In the genomic region with DNA sequence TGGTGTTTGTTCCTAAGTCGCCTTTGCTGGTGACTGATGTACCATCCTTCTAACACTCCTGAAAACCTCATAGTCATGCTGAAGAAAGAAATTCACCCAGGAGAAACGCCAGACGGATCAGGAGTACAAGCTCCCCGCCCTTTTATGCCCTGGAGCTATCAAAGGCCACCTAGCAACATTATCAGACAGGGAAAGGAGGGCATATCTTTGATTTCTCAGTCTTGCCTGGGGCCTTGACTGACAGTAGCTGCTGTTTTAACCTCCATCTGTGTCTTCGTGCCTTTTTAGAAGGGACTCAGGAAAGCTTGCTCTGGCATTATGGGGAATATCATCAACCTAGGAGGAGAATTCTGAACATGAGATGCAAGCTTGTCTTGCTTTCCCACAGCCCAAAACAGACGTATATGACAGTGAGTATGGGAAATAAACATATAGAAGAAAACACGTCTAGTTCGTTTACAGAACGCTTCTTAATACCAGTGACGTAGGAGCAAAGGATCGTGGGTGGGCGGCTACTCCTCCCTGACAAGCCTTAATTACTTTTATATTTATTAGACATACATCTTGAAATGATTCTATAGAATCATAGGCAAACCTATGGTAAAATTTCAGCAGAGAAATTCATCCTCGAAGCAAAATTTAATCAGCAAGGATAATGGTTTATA, we compare ENCODE assay signal across 8 mouse cellular contexts. TPM values are rescaled to one million over a fixed set of nuclear protein-coding genes. Genes with fewer than 3 reads are reported as not detected.
DNase-seq lines count a peak whose midpoint lies in the region; ATAC-seq and TF ChIP-seq lines count a peak whose summit lies in the region.

No protein-coding gene starts in this region.

- H3K36me3 ChIP-seq in G1E (replicated peaks), result no peaks in the 10 kb centered on the region
- no peaks in the 10 kb centered on the region for H3K36me3 ChIP-seq in hindbrain, embryonic 13.5 days
- no peaks in the 10 kb centered on the region for H3K36me3 ChIP-seq in midbrain, embryonic 11.5 days (ENCODE audit: control insufficient read depth, insufficient read depth, low read length)

- peak overlapping the region; percentile 68 for H3K27ac ChIP-seq in hindbrain, embryonic 13.5 days
- H3K27ac ChIP-seq in midbrain, embryonic 11.5 days (ENCODE audit: low read depth, low read length), result no peak overlapping the region
- no peak overlapping the region for H3K27ac ChIP-seq in layer of hippocampus, adult 2 months

- WGBS in hindbrain, embryonic 13.5 days, result 30% methylated on average over 13 of the region's 13 CpGs
- 52% methylated on average over 13 of the region's 13 CpGs for WGBS in midbrain, embryonic 11.5 days

- TF ChIP-seq CTCF in G1E (IDR thresholded peaks at IDR 0.05; ENCODE audit: low read depth, low read length), result no peak
- TF ChIP-seq CTCF in layer of hippocampus, adult 2 months (conservative IDR thresholded peaks at IDR 0.05), result no peak

- no peak overlapping the region for H3K4me2 ChIP-seq in hindbrain, embryonic 13.5 days
- H3K4me2 ChIP-seq in midbrain, embryonic 11.5 days, result no peak overlapping the region

- no peaks in the 10 kb centered on the region for H3K9me3 ChIP-seq in G1E (replicated peaks)
- H3K9me3 ChIP-seq in hindbrain, embryonic 13.5 days, result no peaks in the 10 kb centered on the region
- H3K9me3 ChIP-seq in midbrain, embryonic 11.5 days (ENCODE audit: control insufficient read depth, low read length), result no peaks in the 10 kb centered on the region

- H3K4me3 ChIP-seq in G1E (ENCODE audit: low read depth, low read length), result no peak overlapping the region
- no peak overlapping the region for H3K4me3 ChIP-seq in hindbrain, embryonic 13.5 days
- H3K4me3 ChIP-seq in midbrain, embryonic 11.5 days (ENCODE audit: low read depth, low read length), result no peak overlapping the region
- H3K4me3 ChIP-seq in layer of hippocampus, adult 2 months, result no peak overlapping the region

- peaks cover 49% of the 10 kb centered on the region for H3K4me1 ChIP-seq in G1E (ENCODE audit: insufficient read depth, low read depth, low read length)
- H3K4me1 ChIP-seq in hindbrain, embryonic 13.5 days (replicated peaks), result peaks cover 50% of the 10 kb centered on the region
- peaks cover 42% of the 10 kb centered on the region for H3K4me1 ChIP-seq in midbrain, embryonic 11.5 days (ENCODE audit: control insufficient read depth, insufficient read depth, low read length)

- peak; percentile 26 for DNase-seq in G1E (ENCODE audit: low spot score)
- DNase-seq in ZHBTc4 (ENCODE audit: low read depth, low spot score), result peak; percentile 28
- DNase-seq in midbrain, embryonic 11.5 days (ENCODE audit: low spot score, missing footprints), result no peak
- no peak for DNase-seq in cerebellum, adult 9-10 months
- DNase-seq in layer of hippocampus, adult 2 months (ENCODE audit: low spot score in 2 of 2), result no peak
- DNase-seq in cerebellum, postnatal 4 days (ENCODE audit: low spot score in 2 of 2), result no peak

- no peak overlapping the region for H3K9ac ChIP-seq in hindbrain, embryonic 13.5 days
- H3K9ac ChIP-seq in midbrain, embryonic 11.5 days (ENCODE audit: low read length), result 0 out of 2 replicates have a peak overlapping the region, but pooled peaks have one; percentile 25

- no peak for ATAC-seq in G1E (ENCODE audit: extremely low read depth, insufficient number of reproducible peaks, low FRiP score, poor library complexity, severe bottlenecking)
- ATAC-seq in hindbrain, embryonic 13.5 days (ENCODE audit: low FRiP score), result no peak
- ATAC-seq in midbrain, embryonic 11.5 days (ENCODE audit: low FRiP score), result no peak
- ATAC-seq in megakaryocyte, adult 5-6 weeks (ENCODE audit: poor library complexity, severe bottlenecking), result no peak

- H3K27me3 ChIP-seq in G1E (ENCODE audit: insufficient read depth, low read length), result peaks cover 4% of the 10 kb centered on the region
- no peaks in the 10 kb centered on the region for H3K27me3 ChIP-seq in hindbrain, embryonic 13.5 days
- no peaks in the 10 kb centered on the region for H3K27me3 ChIP-seq in midbrain, embryonic 11.5 days (ENCODE audit: control insufficient read depth, insufficient read depth, low read length)

RNA-seq across cellular contexts. Expression of a gene that starts 1.1 kb away (rescaled TPM):
- not detected in 2 replicates for total RNA-seq in G1E (2014; fragmentation: Nextera tagmentation)
- not detected in 2 replicates for total RNA-seq in G1E (2017)
- polyA plus RNA-seq in G1E (2012), result 0.02 TPM in 1 of 2 replicates, not detected in the other
- 14.8 and 17.2 TPM in 2 replicates for polyA plus RNA-seq in hindbrain, embryonic 13.5 days (2015; fragmentation: Nextera tagmentation; extraction: Ambion mirVana)
- 22.8 and 23.6 TPM in 2 replicates for polyA plus RNA-seq in midbrain, embryonic 11.5 days (2014; fragmentation: Nextera tagmentation; extraction: Ambion mirVana)
- total RNA-seq in layer of hippocampus, adult 2 months (2021), result under 1 TPM; 0.22 to 0.36 TPM
- not detected in 2 replicates for total RNA-seq in megakaryocyte, adult 5-6 weeks (2015)
- total RNA-seq in megakaryocyte, adult 5-6 weeks (2017), result 0.04 TPM in 1 of 2 replicates, not detected in the other

Comparison
In these comparisons a context has a peak if more than half of its experiments do, and no peak if none do; other contexts are left out.
1. DNase-seq: peak in G1E (single experiment) and ZHBTc4 (single experiment); none in midbrain, embryonic 11.5 days (single experiment), cerebellum, adult 9-10 months (single experiment), layer of hippocampus, adult 2 months (0 of 2) and cerebellum, postnatal 4 days (0 of 2).